Mouse (Mus musculus) lung, postnatal 10 days (tissue): ENCODE data around the gene Ints6l.

Experiments
- DNase-seq: peaks from one replicate; pipeline ENCODE4 v3.0.0; 2021

The Ints6l gene

DNA sequence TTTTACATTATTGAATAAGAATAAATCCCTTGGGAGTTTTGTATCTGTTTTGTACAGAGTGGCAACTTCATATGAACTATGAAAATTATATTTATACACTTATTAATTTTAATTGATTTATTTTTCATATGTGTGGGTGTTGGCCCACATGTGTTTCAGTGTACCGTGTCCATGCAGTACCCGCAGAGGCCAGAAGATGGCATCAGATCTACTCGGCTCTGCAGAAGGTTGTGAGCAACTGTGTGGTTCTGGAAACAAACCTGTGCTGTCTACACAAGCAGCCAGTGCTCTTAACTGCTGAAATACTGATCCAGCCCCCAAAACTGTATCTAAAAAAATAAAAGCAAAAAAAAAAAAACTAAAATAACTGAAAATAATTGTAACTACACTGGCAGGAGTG, 76.6 kb downstream of the Ints6l start:
- DNase-seq = peak; percentile 68

DNA sequence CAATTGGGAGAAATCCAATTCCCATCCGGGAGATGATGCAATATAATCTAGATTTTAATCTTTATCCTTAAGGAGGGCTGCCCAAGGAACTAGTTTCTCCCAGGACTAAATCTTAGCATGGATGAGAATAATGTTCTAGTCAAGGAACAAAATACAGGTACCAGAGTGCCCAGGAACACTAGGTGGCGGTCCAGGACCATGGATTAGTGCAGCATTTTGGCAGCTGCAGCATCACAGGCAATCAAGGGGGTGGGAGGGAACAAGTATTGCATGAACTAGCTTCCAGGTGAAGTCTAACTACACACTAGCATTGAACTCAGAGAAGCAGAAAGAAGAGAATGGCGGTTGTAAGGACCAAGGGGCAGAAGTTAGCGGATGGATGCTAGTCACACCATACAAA, 82.5 kb downstream of the Ints6l start:
- DNase-seq = peak; percentile 30

DNA sequence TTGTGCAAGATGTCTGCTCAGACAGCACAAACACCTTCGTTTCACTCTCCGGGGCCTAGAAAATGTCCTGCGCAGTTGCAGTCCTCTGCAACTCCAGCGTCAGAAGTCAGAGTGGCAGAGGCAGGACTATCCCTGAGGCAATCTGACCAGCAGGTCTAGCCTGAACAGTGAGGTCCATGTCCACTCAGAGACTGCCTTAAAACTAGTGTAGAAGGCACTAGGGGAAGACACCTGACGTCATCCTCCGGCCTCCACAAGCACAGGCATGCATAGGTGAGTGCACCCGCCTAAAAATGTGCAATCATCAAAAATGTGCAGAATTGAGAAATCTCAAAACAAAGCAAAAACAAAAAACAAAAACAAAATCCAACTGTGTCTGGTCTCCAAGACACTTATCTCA, 94.8 kb downstream of the Ints6l start, which contains the start of gene Gm648:
Gene Gm648 (minus strand): TSS at position 101 of the 400 bp plus-strand sequence.
- DNase-seq = no peak

DNA sequence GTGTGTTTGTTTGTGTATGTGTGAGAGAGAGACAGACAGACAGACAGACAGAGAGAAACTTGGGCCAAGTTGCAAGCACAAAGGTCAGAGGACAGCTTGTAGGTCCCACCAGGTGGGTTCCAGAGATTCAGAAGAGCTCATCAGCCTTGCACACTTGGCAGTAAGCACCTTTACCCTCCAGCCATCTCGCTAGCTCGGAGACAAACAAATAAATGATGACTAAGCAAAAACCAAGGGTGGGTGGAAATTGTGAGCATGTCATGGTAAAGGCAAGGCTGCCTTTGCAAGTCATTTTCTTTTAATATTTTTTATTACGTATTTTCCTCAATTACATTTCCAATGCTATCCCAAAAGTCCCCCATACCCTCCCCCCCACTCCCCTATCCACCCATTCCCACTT, 98.9 kb downstream of the Ints6l start:
- no peak for DNase-seq
